Mouse (Mus musculus) spleen, postnatal 10 days (tissue): ENCODE results near the gene Top3b.
A peak's percentile ranks its signal among the peaks of the same experiment; 100 is the strongest.
"Not testable (repeated sequence)": the region's sequence is repeated elsewhere in the genome, so short reads cannot be mapped to it uniquely, and the experiment has no call there.

Source experiments
- DNase-seq, 2 experiments: peaks; one replicate each; pipeline ENCODE4 v3.0.0; 2021 to 2022; ENCODE audit warnings: low spot score in 2 of 2

Top3b gene

DNA sequence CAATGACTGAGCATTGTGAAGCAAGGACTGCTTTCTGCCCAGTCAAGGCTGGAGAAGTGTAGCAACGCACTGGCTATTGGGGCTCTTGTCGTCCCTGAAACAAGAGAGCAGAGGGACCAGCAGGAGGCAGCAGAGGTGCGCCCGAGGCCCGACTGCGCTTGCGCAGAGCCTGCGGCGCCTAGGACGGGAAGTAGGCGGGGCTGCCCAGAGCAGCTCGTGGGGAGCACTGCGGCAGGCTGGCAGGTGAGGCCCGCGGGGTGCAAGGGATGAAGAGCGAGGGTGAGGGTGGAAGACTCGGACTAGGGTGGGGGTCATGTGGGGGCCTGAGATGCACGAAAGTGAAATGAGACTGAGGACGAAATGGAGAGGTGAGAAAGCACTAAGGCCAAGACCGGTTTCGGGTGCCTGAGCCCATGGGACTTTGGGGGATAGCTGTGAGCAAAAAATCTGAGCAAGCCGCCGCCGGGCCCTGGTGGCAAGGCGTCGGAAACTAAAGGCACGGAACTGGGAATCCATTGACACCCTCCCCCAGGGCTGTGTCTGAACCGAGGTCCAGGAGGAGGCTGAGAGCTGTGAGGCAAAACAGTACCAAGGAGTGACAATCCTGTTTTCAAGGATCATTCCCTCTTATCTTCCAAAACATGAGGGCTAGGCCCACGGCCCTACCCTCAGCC is 26.0 kb downstream of the Top3b start, which contains the start of gene Ppm1f:
TSS of gene Ppm1f (plus strand) at position 88 of the 674 bp plus-strand sequence.
- peak; percentile 93 to 95 for DNase-seq

GRCm38 (mm10) chr16:16897056-16897584 is 26.6 kb downstream of the Top3b start:
- no peak for DNase-seq

GRCm38 (mm10) chr16:16902329-16902728 is 31.8 kb downstream of the Top3b start:
- DNase-seq = no peak

- no peak for DNase-seq
These were observed 32.7 kb downstream of the Top3b start for GRCm38 (mm10) chr16:16903188-16903587.

- peak in 1 of 2 experiments; percentile 29 for DNase-seq
These were observed 37.3 kb downstream of the Top3b start for GRCm38 (mm10) chr16:16907799-16908198.

DNA sequence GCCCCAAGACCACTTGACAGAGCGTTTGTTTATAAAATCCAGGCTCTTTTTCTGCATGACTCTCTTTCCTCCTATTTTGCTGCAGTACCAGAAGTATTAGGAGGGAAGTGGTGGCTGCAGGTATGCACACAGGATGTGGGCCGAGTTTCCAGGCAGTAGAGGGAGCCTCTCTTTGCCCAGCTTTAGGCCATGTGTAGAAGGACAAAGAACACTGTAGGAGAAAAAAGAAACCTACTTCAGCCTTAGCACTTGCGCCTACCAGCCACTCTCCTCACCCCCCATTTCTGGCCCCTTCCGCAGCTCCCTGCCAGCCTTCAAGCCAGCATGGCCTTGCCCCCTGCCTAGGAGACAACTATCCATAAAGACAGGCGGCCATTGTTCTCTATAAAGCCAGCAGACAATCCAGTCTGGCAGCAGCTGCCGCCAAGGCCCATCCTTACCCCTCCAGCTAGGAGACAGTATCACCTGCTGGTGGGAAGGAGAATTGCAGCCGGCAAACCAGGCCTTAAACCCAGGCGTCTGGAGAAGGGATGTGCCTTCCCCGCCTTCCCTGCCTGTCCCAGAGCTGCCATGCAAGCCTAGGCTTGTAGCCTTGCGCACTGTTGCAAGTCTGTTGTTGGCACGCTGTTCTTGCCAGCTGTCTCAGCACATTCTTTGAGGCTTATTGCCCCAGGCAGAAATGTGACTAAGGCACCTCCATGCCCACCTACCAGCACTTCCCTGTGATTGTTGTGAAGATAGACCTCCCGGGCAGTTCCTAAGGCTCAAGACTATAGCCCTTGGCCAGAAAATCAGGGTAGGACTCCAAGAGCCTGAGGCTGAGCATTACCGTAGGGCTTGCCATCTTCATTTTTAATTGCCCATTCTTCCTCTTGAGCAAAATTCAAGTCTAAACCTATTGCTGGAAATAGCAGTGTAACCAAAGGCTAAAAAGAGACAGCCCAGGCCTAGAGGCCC is 41.4 kb downstream of the Top3b start:
- DNase-seq = peak; percentile 67 to 78

DNA sequence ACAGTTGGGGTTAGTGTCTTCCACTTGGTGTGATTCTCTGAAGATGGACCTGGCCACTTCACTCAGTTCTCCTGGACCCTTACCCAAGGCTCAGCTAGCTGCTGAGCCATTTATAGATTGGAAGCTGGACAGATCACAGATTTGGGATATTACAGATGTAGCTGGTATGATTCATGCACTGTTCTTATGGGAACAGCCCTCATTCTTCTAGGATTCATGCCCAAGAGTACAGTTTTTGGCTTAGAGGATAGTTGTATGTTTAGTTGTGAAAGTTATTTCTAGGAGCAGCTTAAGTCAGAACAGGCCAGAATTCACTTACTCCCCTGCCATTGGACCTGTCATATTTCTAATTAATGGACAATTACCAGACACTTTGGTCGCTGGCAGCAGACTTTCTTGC is 42.9 kb downstream of the Top3b start:
- DNase-seq = no peak

- DNase-seq = no peak
These were observed 48.0 kb downstream of the Top3b start for GRCm38 (mm10) chr16:16918441-16919117.

DNA sequence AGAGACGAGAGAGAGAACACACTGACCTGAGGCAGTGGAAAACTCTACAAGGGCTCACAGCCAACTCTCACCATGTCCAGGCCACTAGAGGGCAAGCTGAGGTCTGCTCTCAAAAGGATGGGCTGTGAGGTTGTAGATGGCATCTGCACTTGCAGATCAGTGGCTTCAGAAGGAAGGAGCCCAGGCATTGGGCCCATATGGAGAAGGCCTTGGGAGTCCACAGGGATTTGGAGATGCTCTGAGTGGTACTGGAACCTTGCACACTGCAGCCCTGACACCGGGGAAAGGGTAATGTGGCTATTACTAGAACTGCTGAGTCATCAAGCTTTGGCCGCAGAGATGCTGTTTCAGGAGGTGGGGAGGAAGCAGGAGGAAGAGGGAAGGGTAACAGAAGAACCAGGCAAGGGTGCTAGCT is 50.5 kb downstream of the Top3b start:
- DNase-seq = peak in 1 of 2 experiments; percentile 30

DNA sequence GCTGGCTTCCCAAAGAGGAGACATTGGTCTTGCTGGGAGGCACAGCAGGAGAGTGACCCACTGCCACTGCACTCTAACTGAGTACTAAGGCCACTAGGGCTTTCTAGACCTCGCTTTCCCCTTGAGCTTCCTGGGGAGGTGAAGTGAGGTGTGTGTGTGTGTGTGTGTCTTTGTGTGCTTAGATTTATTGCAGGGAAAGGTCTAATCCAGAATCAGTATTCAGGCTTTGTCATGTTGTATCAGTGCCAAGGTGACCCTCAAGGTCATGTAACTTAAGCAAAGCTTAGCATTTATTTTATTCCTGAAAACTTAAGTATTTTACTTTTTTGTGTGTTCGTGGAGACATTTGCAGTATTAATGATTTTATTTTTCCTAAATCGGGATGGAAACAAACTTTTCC is 53.9 kb downstream of the Top3b start:
- DNase-seq = no peak

DNA sequence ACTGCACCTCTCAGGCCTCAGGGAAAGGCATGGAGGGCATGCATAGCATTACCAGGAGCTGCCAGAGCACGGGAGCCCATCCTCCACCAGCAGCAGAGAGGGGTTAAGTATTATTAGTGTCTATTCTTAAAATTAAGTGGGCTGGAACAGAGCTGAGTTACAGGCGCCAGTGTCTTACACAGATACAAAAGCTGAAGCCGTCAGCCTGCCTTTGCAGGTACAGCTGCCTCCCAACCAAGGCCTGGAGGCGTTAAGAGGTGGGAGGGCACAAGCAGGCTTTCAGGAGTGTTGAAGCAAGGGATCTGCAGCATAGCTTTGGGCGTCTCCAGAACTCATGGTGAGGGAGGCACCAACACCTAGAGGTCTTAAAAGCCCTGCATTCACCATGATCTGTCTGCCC is 56.0 kb downstream of the Top3b start:
- no peak for DNase-seq

GRCm38 (mm10) chr16:16928908-16929307 is 58.4 kb downstream of the Top3b start:
- DNase-seq = not testable (repeated sequence)

GRCm38 (mm10) chr16:16930326-16930725 is 59.8 kb downstream of the Top3b start:
- DNase-seq = no peak

DNA sequence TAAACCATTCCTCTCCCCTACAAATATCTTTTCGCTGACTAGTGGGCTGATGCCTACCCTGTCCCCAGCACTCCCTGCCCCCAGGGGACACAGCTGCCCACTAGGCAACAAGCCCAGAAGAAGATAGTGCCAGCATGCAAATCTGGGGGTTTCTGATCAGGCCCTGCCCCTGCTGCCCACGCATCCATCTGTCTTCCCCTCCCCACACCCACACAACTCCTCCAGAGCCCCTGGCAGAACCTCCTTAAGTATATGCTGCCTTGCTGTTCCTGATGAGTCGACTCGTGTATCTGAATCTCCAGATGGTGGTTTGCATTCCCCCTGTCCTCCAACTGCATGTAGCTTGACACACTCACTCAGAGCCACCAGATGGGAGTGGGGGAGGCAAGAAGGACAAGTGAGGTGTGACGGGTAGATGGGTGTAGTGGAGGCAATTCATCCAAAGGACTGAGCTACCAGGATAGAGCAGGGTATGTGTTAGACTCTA is 60.3 kb downstream of the Top3b start:
- DNase-seq = no peak

- no peak for DNase-seq
These were observed 69.0 kb downstream of the Top3b start for GRCm38 (mm10) chr16:16939543-16939942.

DNA sequence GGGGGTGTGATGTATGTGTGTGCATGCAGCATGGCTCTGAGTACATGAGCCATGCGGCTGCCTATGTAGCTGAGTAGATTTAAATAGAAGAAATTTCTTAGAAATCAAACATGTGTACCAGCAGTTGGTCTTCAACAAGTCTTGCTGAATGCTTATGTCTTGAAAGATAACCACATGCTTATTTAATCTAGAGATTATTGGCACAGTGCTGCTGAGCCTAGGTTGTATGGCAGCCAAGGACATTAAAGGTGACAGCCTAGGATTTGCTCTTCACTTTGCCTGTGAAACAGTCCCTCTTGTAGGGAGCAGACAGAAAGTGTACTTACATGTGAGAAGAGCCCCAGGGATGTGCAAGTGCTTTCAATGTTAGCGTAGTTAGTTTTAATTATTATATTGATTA is 70.5 kb downstream of the Top3b start:
- no peak for DNase-seq
